Mouse (Mus musculus): ENCODE data around the gene Ncoa1.

DNA sequence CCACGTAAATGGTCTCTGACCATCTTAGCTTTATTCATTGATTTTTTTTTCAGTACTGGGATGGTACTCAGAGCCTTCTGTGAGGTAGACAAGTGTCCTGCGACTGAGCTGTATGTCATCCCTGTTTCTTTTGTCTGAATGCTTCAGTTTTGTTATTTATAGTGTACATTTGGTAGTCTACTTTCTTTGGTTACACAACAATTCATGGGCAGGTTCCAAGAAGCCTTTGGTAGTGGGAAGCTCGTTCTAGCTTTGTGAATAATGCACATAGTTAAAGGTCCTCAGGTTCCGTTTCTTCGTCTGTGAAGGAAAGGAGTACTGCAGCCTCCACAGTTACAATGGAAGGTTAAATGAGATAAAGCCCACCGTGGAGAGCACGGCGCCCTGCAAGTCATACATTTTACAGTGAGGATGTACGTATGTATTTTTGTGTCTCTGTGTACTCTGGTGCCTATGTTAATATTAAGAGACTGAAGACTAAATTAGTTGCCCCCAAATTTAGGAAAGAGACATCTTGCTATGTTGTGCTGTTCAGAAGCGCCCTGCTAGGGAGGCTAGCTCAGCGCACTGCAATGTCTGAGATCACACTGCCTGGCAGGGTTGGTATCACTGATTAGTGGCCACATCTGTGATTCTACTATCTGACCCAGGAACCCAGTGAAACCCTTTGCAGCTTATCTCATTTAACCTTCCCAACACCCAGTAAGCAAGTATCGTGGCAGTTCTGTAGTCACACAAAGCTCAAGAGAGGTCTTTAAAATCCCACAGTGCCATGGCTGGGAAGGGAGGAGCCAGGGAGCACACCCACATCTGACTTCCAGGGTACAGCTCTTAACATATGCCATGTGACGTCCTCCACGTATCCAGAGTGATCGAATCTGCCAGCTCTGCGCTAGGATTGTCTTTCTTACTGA, 224.0 kb downstream of the Ncoa1 start:
- no peak for TF ChIP-seq CTCF (IDR thresholded peaks at IDR 0.05; ENCODE audit: insufficient read depth, low read depth, low read length)
- no peak for TF ChIP-seq POLR2A (IDR thresholded peaks at IDR 0.05; ENCODE audit: insufficient read depth, low read depth, low read length)

All from olfactory bulb, adult 2 months (tissue).